Mouse (Mus musculus) heart, embryonic 10.5 days (tissue): ENCODE data around the gene Frk. TPM values are rescaled to one million over a fixed set of nuclear protein-coding genes. Genes with fewer than 3 reads are reported as not detected.
"Not testable (repeated sequence)": the region's sequence is repeated elsewhere in the genome, so short reads cannot be mapped to it uniquely, and the experiment has no call there.

ENCODE experiments used
- DNase-seq: peaks from one replicate; pipeline ENCODE4 v3.0.0-alpha.2; 2017; ENCODE audit warnings: low spot score
- H3K27ac ChIP-seq: fragments of 300-500 bp; sonication (generic); 2 replicates; pipeline ENCODE4 v1.5.1; 2016; ENCODE audit warnings: mild to moderate bottlenecking
- H3K27me3 ChIP-seq: fragments of 300-500 bp; sonication (generic); 2 replicates; pipeline ENCODE4 v1.6.1; 2016; ENCODE audit warnings: mild to moderate bottlenecking; ENCODE audit not compliant: poor library complexity, insufficient read depth, severe bottlenecking
- H3K36me3 ChIP-seq: fragments of 300-500 bp; sonication (generic); 2 replicates; pipeline ENCODE4 v1.6.1; 2016; ENCODE audit warnings: mild to moderate bottlenecking, moderate library complexity
- H3K4me1 ChIP-seq: fragments of 300-500 bp; sonication (generic); 2 replicates; pipeline ENCODE4 v1.6.1; 2016; ENCODE audit warnings: mild to moderate bottlenecking
- H3K4me3 ChIP-seq: fragments of 300-500 bp; sonication (generic); 2 replicates; pipeline ENCODE4 v1.5.1; 2016; ENCODE audit warnings: mild to moderate bottlenecking, moderate library complexity
- H3K9me3 ChIP-seq: fragments of 300-500 bp; sonication (generic); 2 replicates; pipeline ENCODE4 v1.6.1; 2016; ENCODE audit warnings: mild to moderate bottlenecking, moderate library complexity
- WGBS: fragments of 180-500 bp; shearing (Covaris S2); methylation state at CpG from one replicate; pipeline ENCODE4 v1.1.7; 2016; 5-methylcytosine and 5-hydroxymethylcytosine counted together
- polyA plus RNA-seq: library from polyadenylated mRNA; unstranded; fragments of >200 nt; fragmentation: Nextera tagmentation; extraction: Ambion mirVana; gene quantifications from 2 replicates; pipeline ENCODE4 v1.2.1, GENCODE M21; 2016

The Frk gene
- 5.5 and 6.4 TPM in 2 replicates for polyA plus RNA-seq

- Histone ChIP-seq H3K27me3 (no peaks in the 10 kb centered on the region), H3K9me3 (no peaks in the 10 kb centered on the region), H3K4me3 (peak within 1 kb of the TSS; percentile 52), H3K4me1 (peaks cover 8% of the 10 kb centered on the region; the same call in 1 of the 2 replicates), H3K36me3 (no peaks in the 10 kb centered on the region), H3K27ac (peak within 1 kb of the TSS; percentile 83)
- WGBS, result 28% methylated on average over 11 of the region's 11 CpGs
- DNase-seq, result no peak
These were observed at the start of gene Frk for GRCm38 (mm10) chr10:34483297-34484013. Frk (plus strand) TSS chr10:34483399.

GRCm38 (mm10) chr10:34434191-34434590 is 49.0 kb upstream of the Frk start:
- 86% methylated on average over 7 of the region's 14 CpGs for WGBS
- not testable (repeated sequence) for H3K27me3 ChIP-seq, H3K9me3 ChIP-seq, H3K4me1 ChIP-seq, H3K4me3 ChIP-seq, DNase-seq, H3K36me3 ChIP-seq, H3K27ac ChIP-seq

- H3K27me3 ChIP-seq, result no peaks in the 10 kb centered on the region
- no peaks in the 10 kb centered on the region for H3K36me3 ChIP-seq
- no peak for DNase-seq
- no peaks in the 10 kb centered on the region for H3K4me1 ChIP-seq
- H3K27ac ChIP-seq, result no peak overlapping the region
- no peak overlapping the region for H3K4me3 ChIP-seq
- 58% methylated on average over 1 of the region's 1 CpGs for WGBS
- no peaks in the 10 kb centered on the region for H3K9me3 ChIP-seq
These were observed 33.7 kb upstream of the Frk start for GRCm38 (mm10) chr10:34449469-34449868.

- no peak for DNase-seq
- Histone ChIP-seq H3K27ac (no peak overlapping the region), H3K4me3 (no peak overlapping the region), H3K9me3 (no peaks in the 10 kb centered on the region), H3K4me1 (no peaks in the 10 kb centered on the region), H3K36me3 (no peaks in the 10 kb centered on the region), H3K27me3 (no peaks in the 10 kb centered on the region)
- WGBS, result 66% methylated on average over 4 of the region's 4 CpGs
These were observed 21.7 kb upstream of the Frk start for GRCm38 (mm10) chr10:34461451-34461850.

- no peak for DNase-seq
- 78% methylated on average over 4 of the region's 4 CpGs for WGBS
- Histone ChIP-seq H3K27ac (no peak overlapping the region), H3K27me3 (no peaks in the 10 kb centered on the region), H3K9me3 (no peaks in the 10 kb centered on the region), H3K36me3 (no peaks in the 10 kb centered on the region), H3K4me1 (no peaks in the 10 kb centered on the region), H3K4me3 (no peak overlapping the region)
These were observed 18.9 kb upstream of the Frk start for GRCm38 (mm10) chr10:34464321-34464720.

DNA sequence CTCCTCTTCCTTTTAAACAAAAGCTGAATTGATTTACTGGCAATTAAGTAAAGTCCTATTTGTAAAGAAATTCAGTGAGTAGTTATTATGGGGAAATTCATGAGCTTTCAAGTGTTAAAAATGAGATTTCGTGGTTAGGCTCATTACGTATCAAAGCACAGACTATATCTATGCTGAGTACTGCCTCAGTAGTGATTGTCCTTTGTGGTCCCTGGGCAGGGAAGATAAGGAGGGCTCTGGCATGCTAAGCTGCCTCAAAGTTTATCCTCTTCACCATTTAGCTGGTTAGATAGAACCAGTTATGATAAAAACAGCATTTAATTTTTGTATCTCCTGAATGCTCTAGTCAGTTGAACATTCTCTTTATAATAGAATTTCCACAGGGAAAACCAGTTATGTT is 14.2 kb upstream of the Frk start:
- DNase-seq, result no peak
- Histone ChIP-seq H3K27ac (no peak overlapping the region), H3K27me3 (no peaks in the 10 kb centered on the region), H3K9me3 (no peaks in the 10 kb centered on the region), H3K4me1 (no peaks in the 10 kb centered on the region), H3K4me3 (no peak overlapping the region), H3K36me3 (no peaks in the 10 kb centered on the region)
- whole genome bisulfite sequencing, result 33% methylated on average over 2 of the region's 2 CpGs

- WGBS, result 67% methylated on average over 4 of the region's 4 CpGs
- Histone ChIP-seq H3K4me3 (no peak overlapping the region), H3K9me3 (no peaks in the 10 kb centered on the region), H3K36me3 (no peaks in the 10 kb centered on the region), H3K27me3 (no peaks in the 10 kb centered on the region), H3K4me1 (peaks cover 8% of the 10 kb centered on the region; the same call in 1 of the 2 replicates), H3K27ac (no peak overlapping the region)
- no peak for DNase-seq
These were observed 3.2 kb upstream of the Frk start for GRCm38 (mm10) chr10:34479942-34480455.

- Histone ChIP-seq H3K27ac (peak overlapping the region; percentile 83), H3K9me3 (no peaks in the 10 kb centered on the region), H3K36me3 (no peaks in the 10 kb centered on the region), H3K27me3 (no peaks in the 10 kb centered on the region), H3K4me3 (peak overlapping the region; percentile 52), H3K4me1 (peaks cover 8% of the 10 kb centered on the region; the same call in 1 of the 2 replicates)
- DNase-seq, result no peak
- WGBS, result 68% methylated on average over 14 of the region's 14 CpGs
These were observed 814 bp downstream of the Frk start for GRCm38 (mm10) chr10:34484014-34484411.

DNA sequence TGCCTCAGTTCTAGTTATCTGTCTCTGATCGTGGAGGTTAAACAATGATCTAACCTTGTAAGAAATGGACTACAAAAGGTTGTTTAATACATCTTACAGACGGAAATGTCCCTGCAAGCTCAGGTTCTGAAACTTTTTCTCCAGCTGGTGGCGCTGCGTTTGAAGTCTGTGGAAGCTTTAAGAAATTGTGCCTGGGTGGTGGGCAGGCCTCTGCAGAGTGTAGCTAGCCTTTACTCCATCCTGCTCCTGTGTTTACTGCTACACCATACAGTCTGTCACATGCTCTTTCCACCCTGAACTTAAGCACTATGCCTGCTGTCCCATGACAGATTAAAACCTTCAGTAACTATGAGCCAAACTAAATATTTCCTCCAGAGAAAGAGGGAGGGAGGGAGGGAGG is 1.9 kb downstream of the Frk start:
- no peaks in the 10 kb centered on the region for H3K27me3 ChIP-seq
- H3K4me3 ChIP-seq, result no peak overlapping the region

GRCm38 (mm10) chr10:34507807-34508206 is 24.6 kb downstream of the Frk start:
- Histone ChIP-seq H3K4me1 (peaks cover 6% of the 10 kb centered on the region; the same call in 1 of the 2 replicates), H3K27ac (no peak overlapping the region), H3K36me3 (no peaks in the 10 kb centered on the region), H3K9me3 (no peaks in the 10 kb centered on the region), H3K4me3 (no peak overlapping the region), H3K27me3 (no peaks in the 10 kb centered on the region)
- WGBS, result 69% methylated on average over 2 of the region's 2 CpGs
- no peak for DNase-seq

More for the DNA sequence above, 1.9 kb downstream of the Frk start:
- Histone ChIP-seq H3K9me3 (no peaks in the 10 kb centered on the region), H3K4me1 (peaks cover 5% of the 10 kb centered on the region; the same call in 1 of the 2 replicates), H3K27ac (no peak overlapping the region), H3K36me3 (no peaks in the 10 kb centered on the region)
- 60% methylated on average over 4 of the region's 4 CpGs for WGBS
- DNase-seq, result no peak

- Histone ChIP-seq H3K4me3 (no peak overlapping the region), H3K27ac (no peak overlapping the region), H3K27me3 (no peaks in the 10 kb centered on the region), H3K9me3 (no peaks in the 10 kb centered on the region), H3K36me3 (no peaks in the 10 kb centered on the region), H3K4me1 (peaks cover 6% of the 10 kb centered on the region; the same call in 1 of the 2 replicates)
- 52% methylated on average over 1 of the region's 1 CpGs for WGBS
- DNase-seq, result no peak
These were observed 25.4 kb downstream of the Frk start for GRCm38 (mm10) chr10:34508593-34508992.

DNA sequence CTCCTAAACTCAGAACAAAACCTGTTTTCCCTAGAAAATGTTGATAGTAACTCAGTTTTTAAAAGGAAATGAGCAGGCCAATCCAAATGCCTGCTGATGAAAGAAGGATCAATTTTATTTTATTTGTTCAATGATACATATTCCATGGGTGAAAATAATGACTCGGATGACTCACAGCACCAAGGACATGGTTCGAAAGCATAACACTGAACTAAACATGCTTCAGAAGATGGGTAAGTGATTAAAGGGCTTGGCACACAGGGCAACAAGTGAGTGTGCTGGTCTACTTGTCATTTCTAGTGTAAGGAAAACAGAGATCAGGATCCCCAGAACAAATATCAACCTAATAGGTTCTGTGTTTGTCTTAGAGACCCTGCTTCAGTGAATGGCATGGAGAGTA is 26.1 kb downstream of the Frk start:
- Histone ChIP-seq H3K27me3 (no peaks in the 10 kb centered on the region), H3K4me3 (no peak overlapping the region), H3K36me3 (no peaks in the 10 kb centered on the region), H3K4me1 (peaks cover 6% of the 10 kb centered on the region; the same call in 1 of the 2 replicates), H3K27ac (no peak overlapping the region), H3K9me3 (no peaks in the 10 kb centered on the region)
- 89% methylated on average over 2 of the region's 2 CpGs for whole genome bisulfite sequencing
- DNase-seq, result no peak

GRCm38 (mm10) chr10:34511192-34511591 is 28.0 kb downstream of the Frk start:
- peaks cover 6% of the 10 kb centered on the region; the same call in 1 of the 2 replicates for H3K4me1 ChIP-seq
- DNase-seq, result no peak
- H3K9me3 ChIP-seq, result no peaks in the 10 kb centered on the region
- no peaks in the 10 kb centered on the region for H3K36me3 ChIP-seq
- no peak overlapping the region for H3K4me3 ChIP-seq
- H3K27me3 ChIP-seq, result no peaks in the 10 kb centered on the region
- WGBS, result 79% methylated on average over 3 of the region's 3 CpGs
- no peak overlapping the region for H3K27ac ChIP-seq
